10 mouse cellular contexts compared by ENCODE assay signal in genomic region chr9:63677621-63678020, GRCm38 (mm10).
A peak's percentile ranks its signal among the peaks of the same experiment; 100 is the strongest.
DNase-seq lines count a peak whose midpoint lies in the region; ATAC-seq lines count a peak whose summit lies in the region.
"Had no signal": no experiment of that assay in that cellular context is flagged by ENCODE, and none has a peak within 500 bp of the region (broad histone marks: within the 10 kb centered on the region; RNA-seq: fewer than 3 reads in every experiment).

No protein-coding gene starts in this region.

- ATAC-seq in heart, embryonic 14.5 days (ENCODE audit: insufficient number of reproducible peaks, insufficient read depth, low FRiP score, low read depth) = no peak

- no peaks in the 10 kb centered on the region for H3K36me3 ChIP-seq in heart, embryonic 14.5 days (ENCODE audit: control insufficient read depth, insufficient read depth, low read length)
- H3K36me3 ChIP-seq: neural tube, embryonic 12.5 days had no signal

- H3K4me2 ChIP-seq in heart, embryonic 14.5 days (ENCODE audit: low read length) = no peak overlapping the region
- H3K4me2 ChIP-seq: neural tube, embryonic 12.5 days had no signal

- peaks cover 33 to 40% of the 10 kb centered on the region in 2 experiments for H3K4me1 ChIP-seq in heart, embryonic 14.5 days (ENCODE audit: control insufficient read depth in 2 of 2, insufficient read depth in 2 of 2, low read length in 2 of 2)

- peak; percentile 48 for DNase-seq in adrenal gland, adult 2 months
- DNase-seq in adrenal gland, postnatal 25 days = no peak
- DNase-seq in kidney, postnatal 10 days = peak; percentile 42
- no peak for DNase-seq in kidney, postnatal 25 days
- DNase-seq in 416B (ENCODE audit: low read depth) = peak; percentile 68
- no peak for DNase-seq in c-Kit-positive CD71-positive TER-119-positive erythroid progenitor cells, embryonic 14.5 days (ENCODE audit: low spot score)
- DNase-seq in thymus, postnatal 25 days = no peak
- DNase-seq: cerebellum, adult 11-12 months had no signal

- 52% methylated on average over 3 of the region's 3 CpGs for WGBS in heart, embryonic 14.5 days

- no peak overlapping the region for H3K9ac ChIP-seq in heart, embryonic 14.5 days (ENCODE audit: low read length)
- H3K9ac ChIP-seq: neural tube, embryonic 12.5 days had no signal

- no peaks in the 10 kb centered on the region for H3K27me3 ChIP-seq in heart, embryonic 14.5 days (ENCODE audit: control insufficient read depth, insufficient read depth, low read length)
- H3K27me3 ChIP-seq: neural tube, embryonic 12.5 days had no signal

- H3K9me3 ChIP-seq in heart, embryonic 14.5 days (ENCODE audit: control insufficient read depth, low read length) = no peaks in the 10 kb centered on the region
- H3K9me3 ChIP-seq: neural tube, embryonic 12.5 days had no signal

- peak overlapping the region; percentile 47 to 68; a peak in 2 of 4 replicates for H3K27ac ChIP-seq in heart, embryonic 14.5 days (replicated peaks in 1 of 2; ENCODE audit: control insufficient read depth in 1 of 2, insufficient read depth in 1 of 2, low read depth in 2 of 2, low read length in 2 of 2)
- H3K27ac ChIP-seq: neural tube, embryonic 12.5 days had no signal

- H3K4me3 ChIP-seq in heart, embryonic 14.5 days (ENCODE audit: control insufficient read depth in 1 of 2, insufficient read depth in 1 of 2, low read depth in 1 of 2, low read length in 2 of 2) = no peak overlapping the region
- H3K4me3 ChIP-seq: neural tube, embryonic 12.5 days had no signal

Comparison
In these comparisons a context has a peak if more than half of its experiments do, and no peak if none do; other contexts are left out.
1. DNase-seq: peak in adrenal gland, adult 2 months (single experiment), kidney, postnatal 10 days (single experiment) and 416B (single experiment); none in adrenal gland, postnatal 25 days (single experiment), kidney, postnatal 25 days (0 of 2), c-Kit-positive CD71-positive TER-119-positive erythroid progenitor cells, embryonic 14.5 days (single experiment) and thymus, postnatal 25 days (single experiment).